Mouse (Mus musculus): ENCODE data around the gene Sdc3. TPM values are rescaled to one million over a fixed set of nuclear protein-coding genes. Genes with fewer than 3 reads are reported as not detected.

Sdc3 gene
- polyA plus RNA-seq, 1 experiment from 2014 or later = 10.8 TPM

DNA sequence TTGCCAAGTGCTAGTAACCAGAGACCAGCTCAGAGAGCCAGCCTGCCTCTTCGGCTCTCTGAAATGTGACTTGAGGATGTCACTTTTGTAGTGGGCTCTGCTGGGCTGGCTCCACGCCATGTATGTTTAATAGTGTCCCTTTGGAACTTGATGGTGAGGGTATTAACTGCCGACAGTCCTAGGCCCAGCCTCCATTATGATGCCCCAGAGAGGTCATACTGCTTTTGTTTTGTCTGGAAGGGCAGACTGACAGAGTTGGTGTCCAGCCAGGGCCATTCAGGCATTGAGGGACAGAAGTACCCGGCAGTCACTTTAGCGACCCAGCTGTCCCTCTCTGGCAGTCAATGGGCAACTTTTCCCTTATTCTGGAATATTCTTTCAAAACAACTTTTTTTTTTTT lies 17.4 kb downstream of the Sdc3 start:
- Histone ChIP-seq H3K27me3 (replicated peaks; ENCODE audit: control insufficient read depth, insufficient read depth, low read length) (no peaks in the 10 kb centered on the region), H3K9me3 (ENCODE audit: control insufficient read depth) (no peaks in the 10 kb centered on the region), H3K27ac (ENCODE audit: low read depth, low read length) (no peak overlapping the region), H3K4me2 (replicated peaks; ENCODE audit: low read depth) (no peak overlapping the region), H3K9ac (ENCODE audit: low read depth, low read length) (no peak overlapping the region), H3K4me3 (ENCODE audit: low read depth, low read length) (no peak overlapping the region), H3K4me1 (replicated peaks; ENCODE audit: control insufficient read depth, insufficient read depth, low read length) (no peaks in the 10 kb centered on the region), H3K36me3 (ENCODE audit: control insufficient read depth, insufficient read depth) (no peaks in the 10 kb centered on the region)
- no peak for TF ChIP-seq CTCF (IDR thresholded peaks at IDR 0.05; ENCODE audit: low read depth)
- no peak for ATAC-seq
- 70% methylated on average over 5 of the region's 5 CpGs for WGBS

DNA sequence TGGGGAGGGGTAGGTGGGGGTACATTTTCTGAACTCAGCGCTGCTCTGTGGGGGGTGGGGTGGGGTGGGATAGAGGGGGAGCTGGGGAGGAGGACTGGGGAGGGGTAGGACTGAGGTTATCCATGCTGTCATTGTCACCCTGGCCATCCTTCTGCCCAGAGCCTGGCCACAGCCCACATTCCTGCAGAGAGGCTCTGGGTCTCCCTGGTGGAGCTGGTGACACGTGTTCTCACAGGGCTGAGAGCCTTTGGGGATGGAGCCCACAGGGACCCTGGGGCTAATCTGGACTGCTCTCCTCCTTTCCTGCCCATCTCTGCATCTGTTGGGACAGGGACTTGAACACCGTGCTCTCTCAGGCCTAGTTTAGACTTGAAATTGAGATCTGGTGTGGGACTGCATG lies 18.5 kb downstream of the Sdc3 start:
- WGBS = 73% methylated on average over 3 of the region's 3 CpGs
- no peak overlapping the region for H3K27ac ChIP-seq (ENCODE audit: low read depth, low read length)
- TF ChIP-seq CTCF (IDR thresholded peaks at IDR 0.05; ENCODE audit: low read depth) = no peak
- no peaks in the 10 kb centered on the region for H3K9me3 ChIP-seq (ENCODE audit: control insufficient read depth)
- no peaks in the 10 kb centered on the region for H3K27me3 ChIP-seq (replicated peaks; ENCODE audit: control insufficient read depth, insufficient read depth, low read length)
- no peak overlapping the region for H3K4me3 ChIP-seq (ENCODE audit: low read depth, low read length)
- H3K4me1 ChIP-seq (replicated peaks; ENCODE audit: control insufficient read depth, insufficient read depth, low read length) = no peaks in the 10 kb centered on the region
- H3K4me2 ChIP-seq (replicated peaks; ENCODE audit: low read depth) = no peak overlapping the region
- no peak overlapping the region for H3K9ac ChIP-seq (ENCODE audit: low read depth, low read length)
- no peaks in the 10 kb centered on the region for H3K36me3 ChIP-seq (ENCODE audit: control insufficient read depth, insufficient read depth)
- ATAC-seq = no peak

DNA sequence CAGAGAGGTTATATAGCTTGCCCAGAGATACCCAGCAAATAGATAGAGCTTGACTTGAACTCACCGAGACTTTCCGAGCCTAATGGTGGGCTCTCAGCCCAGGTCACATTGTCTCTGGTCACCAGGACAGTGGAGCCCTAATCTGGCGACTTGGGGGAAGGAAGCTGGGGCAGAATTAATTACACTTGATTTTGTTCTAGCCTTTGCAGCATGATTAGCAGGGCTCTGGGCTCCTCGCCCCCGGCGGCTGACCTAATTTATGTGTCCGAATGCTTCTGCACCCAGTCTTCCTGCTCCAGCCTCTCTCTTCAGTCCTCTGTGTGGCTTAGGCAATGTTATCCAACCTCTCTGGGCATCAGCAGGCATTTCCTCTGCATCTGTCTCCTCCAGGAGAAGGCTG lies 19.0 kb downstream of the Sdc3 start:
- Histone ChIP-seq H3K9me3 (ENCODE audit: control insufficient read depth) (no peaks in the 10 kb centered on the region), H3K36me3 (ENCODE audit: control insufficient read depth, insufficient read depth) (no peaks in the 10 kb centered on the region), H3K4me1 (replicated peaks; ENCODE audit: control insufficient read depth, insufficient read depth, low read length) (no peaks in the 10 kb centered on the region), H3K4me2 (replicated peaks; ENCODE audit: low read depth) (no peak overlapping the region), H3K9ac (ENCODE audit: low read depth, low read length) (no peak overlapping the region), H3K27me3 (replicated peaks; ENCODE audit: control insufficient read depth, insufficient read depth, low read length) (no peaks in the 10 kb centered on the region), H3K27ac (ENCODE audit: low read depth, low read length) (no peak overlapping the region), H3K4me3 (ENCODE audit: low read depth, low read length) (no peak overlapping the region)
- 79% methylated on average over 7 of the region's 7 CpGs for WGBS
- no peak for ATAC-seq
- TF ChIP-seq CTCF (IDR thresholded peaks at IDR 0.05; ENCODE audit: low read depth) = no peak

DNA sequence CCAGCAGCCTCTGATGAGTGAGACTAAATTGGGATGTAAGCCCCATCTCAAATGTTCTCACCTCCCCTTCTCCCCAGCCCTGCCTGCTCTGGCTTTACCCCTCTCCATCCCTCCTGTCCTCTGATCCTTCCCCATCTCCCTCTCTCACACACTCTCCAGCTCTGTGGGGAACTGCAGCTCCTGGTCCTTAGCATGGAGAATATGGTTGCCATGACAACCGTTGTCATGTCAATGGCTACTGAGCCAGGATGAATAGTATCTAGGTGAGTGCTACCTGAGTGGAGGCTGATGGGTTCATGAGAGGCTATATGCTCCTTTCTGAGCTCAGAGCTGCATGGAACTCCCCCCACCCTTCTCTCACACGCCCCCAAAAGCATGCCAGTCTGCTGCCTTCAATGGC lies 21.6 kb downstream of the Sdc3 start:
- no peak overlapping the region for H3K27ac ChIP-seq (ENCODE audit: low read depth, low read length)
- 62% methylated on average over 2 of the region's 2 CpGs for WGBS
- no peak for TF ChIP-seq CTCF (IDR thresholded peaks at IDR 0.05; ENCODE audit: low read depth)
- H3K27me3 ChIP-seq (replicated peaks; ENCODE audit: control insufficient read depth, insufficient read depth, low read length) = no peaks in the 10 kb centered on the region
- no peak overlapping the region for H3K4me3 ChIP-seq (ENCODE audit: low read depth, low read length)
- no peak overlapping the region for H3K9ac ChIP-seq (ENCODE audit: low read depth, low read length)
- no peaks in the 10 kb centered on the region for H3K9me3 ChIP-seq (ENCODE audit: control insufficient read depth)
- H3K4me1 ChIP-seq (replicated peaks; ENCODE audit: control insufficient read depth, insufficient read depth, low read length) = no peaks in the 10 kb centered on the region
- peaks cover 3% of the 10 kb centered on the region; the same call in 1 of the 2 replicates for H3K36me3 ChIP-seq (ENCODE audit: control insufficient read depth, insufficient read depth)
- no peak overlapping the region for H3K4me2 ChIP-seq (replicated peaks; ENCODE audit: low read depth)
- no peak for ATAC-seq

DNA sequence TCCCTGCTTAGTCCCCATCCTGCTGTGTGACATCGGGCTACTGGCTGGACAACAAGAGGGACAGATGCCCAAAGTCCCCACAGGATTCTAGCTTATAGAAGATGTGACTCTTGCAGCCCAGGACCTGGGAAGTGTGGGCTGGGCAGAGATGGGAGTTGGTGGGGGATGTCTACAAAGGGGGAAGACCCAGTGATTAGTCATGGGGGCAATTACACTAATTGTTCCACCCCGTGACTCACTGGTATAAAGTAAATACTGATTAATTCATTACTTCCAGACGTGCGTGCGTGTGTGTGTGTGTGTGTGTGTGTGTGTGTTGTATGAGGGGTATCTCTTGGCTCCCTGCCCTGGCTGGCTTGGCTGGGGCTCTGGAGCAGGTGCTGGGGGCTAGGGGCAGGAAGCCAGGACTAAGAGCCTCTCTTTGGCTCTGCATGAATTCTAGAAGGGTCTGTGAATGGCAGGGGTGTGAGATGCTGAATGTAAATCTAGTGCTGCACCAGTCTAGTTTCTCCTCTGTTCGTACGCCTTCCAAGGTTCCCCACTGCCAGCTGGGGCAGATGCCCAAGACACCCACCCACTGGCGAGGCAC lies 22.5 kb downstream of the Sdc3 start:
- H3K4me1 ChIP-seq (replicated peaks; ENCODE audit: control insufficient read depth, insufficient read depth, low read length) = no peaks in the 10 kb centered on the region
- no peak overlapping the region for H3K4me3 ChIP-seq (ENCODE audit: low read depth, low read length)
- no peak overlapping the region for H3K9ac ChIP-seq (ENCODE audit: low read depth, low read length)
- H3K4me2 ChIP-seq (replicated peaks; ENCODE audit: low read depth) = no peak overlapping the region
- no peak for TF ChIP-seq CTCF (IDR thresholded peaks at IDR 0.05; ENCODE audit: low read depth)
- no peak for ATAC-seq
- H3K9me3 ChIP-seq (ENCODE audit: control insufficient read depth) = no peaks in the 10 kb centered on the region
- H3K27ac ChIP-seq (ENCODE audit: low read depth, low read length) = no peak overlapping the region
- no peaks in the 10 kb centered on the region for H3K27me3 ChIP-seq (replicated peaks; ENCODE audit: control insufficient read depth, insufficient read depth, low read length)
- 54% methylated on average over 8 of the region's 8 CpGs for WGBS
- H3K36me3 ChIP-seq (ENCODE audit: control insufficient read depth, insufficient read depth) = peaks cover 6% of the 10 kb centered on the region; the same call in 1 of the 2 replicates

DNA sequence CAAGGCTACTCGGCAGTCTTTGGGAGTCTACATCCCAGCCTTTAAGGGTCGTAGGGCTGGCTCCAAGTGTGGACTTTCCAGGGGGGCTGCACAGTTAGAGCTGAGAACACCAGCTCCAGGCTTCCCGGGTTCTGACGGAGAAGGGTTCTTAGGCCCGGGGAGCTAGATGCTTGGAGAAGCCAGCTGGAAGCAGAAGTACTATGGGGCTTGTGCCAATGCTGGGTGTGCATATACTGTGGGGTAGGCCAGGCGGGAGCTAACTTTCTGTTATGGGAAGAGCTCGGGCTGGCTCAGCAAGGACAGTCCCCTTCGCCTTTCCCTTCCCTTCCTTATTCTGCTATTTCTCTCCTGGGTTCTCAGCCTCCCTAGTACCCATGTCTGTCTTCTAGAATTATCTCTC lies 23.5 kb downstream of the Sdc3 start:
- 75% methylated on average over 8 of the region's 8 CpGs for WGBS
- H3K9ac ChIP-seq (ENCODE audit: low read depth, low read length) = no peak overlapping the region
- TF ChIP-seq CTCF (IDR thresholded peaks at IDR 0.05; ENCODE audit: low read depth) = no peak
- H3K4me1 ChIP-seq (replicated peaks; ENCODE audit: control insufficient read depth, insufficient read depth, low read length) = no peaks in the 10 kb centered on the region
- H3K4me3 ChIP-seq (ENCODE audit: low read depth, low read length) = no peak overlapping the region
- no peak overlapping the region for H3K4me2 ChIP-seq (replicated peaks; ENCODE audit: low read depth)
- no peaks in the 10 kb centered on the region for H3K9me3 ChIP-seq (ENCODE audit: control insufficient read depth)
- H3K27me3 ChIP-seq (replicated peaks; ENCODE audit: control insufficient read depth, insufficient read depth, low read length) = no peaks in the 10 kb centered on the region
- no peak overlapping the region for H3K27ac ChIP-seq (ENCODE audit: low read depth, low read length)
- peaks cover 6% of the 10 kb centered on the region; the same call in 1 of the 2 replicates for H3K36me3 ChIP-seq (ENCODE audit: control insufficient read depth, insufficient read depth)
- no peak for ATAC-seq

DNA sequence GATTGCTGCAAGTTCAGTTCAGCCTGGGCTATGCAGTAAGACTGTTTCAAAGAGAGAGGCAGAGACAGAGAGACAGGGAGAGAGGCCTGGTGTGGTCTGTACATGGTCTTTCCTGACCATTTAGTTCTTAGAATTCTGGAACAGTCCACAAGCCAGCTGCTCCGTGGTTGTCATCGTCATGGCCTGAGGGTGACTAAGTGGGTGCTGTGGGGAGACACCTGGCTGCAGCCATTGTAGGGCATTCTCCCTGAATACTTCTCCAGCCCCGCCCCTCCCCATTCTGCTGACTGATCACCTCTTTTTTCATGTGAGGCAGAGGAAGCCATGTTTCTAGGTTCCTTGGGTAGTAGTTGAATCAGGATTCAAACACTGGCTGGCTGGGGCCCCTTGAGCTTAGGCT lies 27.5 kb downstream of the Sdc3 start:
- Histone ChIP-seq H3K4me2 (replicated peaks; ENCODE audit: low read depth) (no peak overlapping the region), H3K9me3 (ENCODE audit: control insufficient read depth) (no peaks in the 10 kb centered on the region), H3K27ac (ENCODE audit: low read depth, low read length) (no peak overlapping the region), H3K4me1 (replicated peaks; ENCODE audit: control insufficient read depth, insufficient read depth, low read length) (no peaks in the 10 kb centered on the region), H3K4me3 (ENCODE audit: low read depth, low read length) (no peak overlapping the region), H3K9ac (ENCODE audit: low read depth, low read length) (no peak overlapping the region), H3K27me3 (replicated peaks; ENCODE audit: control insufficient read depth, insufficient read depth, low read length) (no peaks in the 10 kb centered on the region), H3K36me3 (ENCODE audit: control insufficient read depth, insufficient read depth) (peaks cover 9% of the 10 kb centered on the region; the same call in 1 of the 2 replicates)
- 85% methylated on average over 3 of the region's 3 CpGs for WGBS
- TF ChIP-seq CTCF (IDR thresholded peaks at IDR 0.05; ENCODE audit: low read depth) = no peak
- ATAC-seq = no peak
